Mouse (Mus musculus) gastrocnemius, postnatal 14 days (tissue): ENCODE data around the gene Pfdn4. TPM values are rescaled to one million over a fixed set of nuclear protein-coding genes. Genes with fewer than 3 reads are reported as not detected.

Source experiments
- DNase-seq: peaks from one replicate; pipeline ENCODE4 v3.0.0; 2021; ENCODE audit warnings: mixed read lengths
- intact Hi-C: fragments of 180-260 bp; cut with DNase I; formaldehyde crosslinking; loops from one replicate; pipeline ENCODE4 v1.15.1; 2025; ENCODE audit warnings: low total_unique reads
- total RNA-seq, 2 experiments: library from RNA; stranded (reverse); gene quantifications; 2 replicates each; pipeline ENCODE4 v1.2.3; 2021

The Pfdn4 gene
- total RNA-seq, 2 experiments from 2014 or later = 13.3 to 19.1 TPM

DNA sequence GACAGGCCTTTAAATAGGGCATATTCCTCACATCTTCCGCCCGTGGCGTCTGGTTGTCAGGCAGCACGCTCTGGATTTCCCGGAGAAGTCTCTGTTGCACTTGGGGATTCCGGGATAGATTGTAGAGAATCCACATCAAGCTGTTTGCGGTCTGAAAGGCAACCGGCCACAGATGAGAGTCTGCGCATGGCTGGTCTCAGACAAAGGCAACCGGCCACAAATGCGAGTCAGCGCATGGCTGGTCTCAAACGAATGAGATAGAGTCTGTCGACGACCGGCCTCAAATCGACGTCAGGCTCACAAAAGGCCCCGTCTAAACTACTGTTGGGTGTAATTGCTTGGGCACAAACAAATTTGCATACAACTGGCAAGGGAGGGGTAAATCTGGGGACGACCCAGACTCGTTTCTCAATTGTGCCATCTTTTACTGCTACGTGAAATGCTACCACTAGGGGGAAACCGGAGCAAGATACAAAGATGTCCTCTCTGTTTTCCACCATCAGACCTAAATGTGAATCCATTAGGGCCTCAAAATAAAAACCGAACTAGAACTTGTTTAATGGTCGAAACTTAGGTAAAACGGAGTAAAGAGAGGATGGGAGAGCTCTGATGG is 8.2 kb upstream of the Pfdn4 start:
- no peak for DNase-seq
- intact Hi-C loops = no loop called here

DNA sequence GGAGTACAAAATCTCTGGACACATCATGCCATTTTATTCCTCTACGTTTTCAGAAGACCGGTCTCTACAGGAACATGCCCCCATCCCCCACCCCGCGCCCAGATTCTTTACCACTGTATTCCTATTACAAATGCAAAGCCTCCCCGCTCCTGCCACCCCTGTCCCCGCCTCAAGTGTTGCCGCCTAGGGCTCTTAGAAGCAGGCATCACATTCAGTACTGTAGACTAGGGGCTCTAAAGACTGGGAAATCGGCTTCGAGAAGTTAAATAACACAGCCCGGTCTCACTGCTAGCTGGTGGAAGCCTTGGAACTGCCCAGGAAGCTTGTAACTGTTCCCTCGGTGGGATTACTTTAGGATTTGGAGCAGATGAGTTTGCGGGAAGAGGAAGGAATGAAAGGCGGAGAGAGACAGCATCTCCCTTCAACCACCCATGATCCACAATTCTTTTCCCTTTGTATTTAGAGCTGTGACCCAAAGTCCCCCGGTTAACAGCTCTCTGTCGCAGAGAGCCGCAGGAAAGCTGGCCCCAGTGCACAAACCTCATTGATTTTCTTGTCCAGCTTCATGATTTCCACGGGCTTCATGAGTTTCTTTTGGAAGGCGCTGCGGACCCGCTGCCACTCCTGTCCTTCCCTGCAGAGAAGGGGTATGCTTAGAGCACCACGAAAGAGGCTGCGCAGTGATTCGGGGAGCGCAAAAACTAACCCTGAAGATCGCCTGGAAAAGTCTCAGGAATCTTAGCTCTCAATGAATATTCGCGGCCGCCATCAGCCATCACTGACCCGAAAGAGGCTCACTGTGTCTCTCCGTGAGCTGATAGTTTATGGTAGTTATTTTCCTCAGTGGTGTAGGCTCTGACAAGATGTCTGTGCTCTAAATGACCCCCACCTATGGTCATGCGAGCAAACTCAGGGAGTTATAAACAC is 1.2 kb upstream of the Pfdn4 start:
- DNase-seq = no peak
- intact Hi-C loops = no loop called here

DNA sequence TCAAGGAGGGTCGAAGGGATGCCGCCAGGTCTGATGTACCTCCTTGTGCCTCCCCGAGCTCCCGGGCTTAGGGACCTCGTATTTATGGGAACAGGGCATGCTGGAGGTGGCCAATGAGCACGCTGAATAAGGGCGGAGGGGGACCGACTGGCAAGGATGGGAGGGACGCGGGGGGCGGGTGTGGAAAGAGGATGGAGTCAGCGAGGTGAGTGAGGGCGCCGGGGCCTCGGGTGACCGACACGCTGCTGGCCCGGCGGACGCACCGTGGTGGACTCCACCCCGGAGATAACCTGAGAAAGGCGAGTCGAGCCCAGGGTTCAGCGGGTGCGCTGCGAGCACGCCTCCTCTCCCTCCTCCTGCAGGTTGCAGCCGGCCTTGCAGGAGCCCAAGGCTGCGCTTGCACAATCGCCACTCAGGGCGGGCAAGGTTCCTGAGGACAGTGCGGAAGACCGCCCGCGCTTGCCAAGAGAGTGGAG is 901 bp downstream of the Pfdn4 start, which contains the start of gene Cyp24a1:
Gene Cyp24a1 (minus strand): TSS at position 55 of the 476 bp plus-strand sequence.
- DNase-seq = peak; percentile 69
- intact Hi-C loops = no loop called here

DNA sequence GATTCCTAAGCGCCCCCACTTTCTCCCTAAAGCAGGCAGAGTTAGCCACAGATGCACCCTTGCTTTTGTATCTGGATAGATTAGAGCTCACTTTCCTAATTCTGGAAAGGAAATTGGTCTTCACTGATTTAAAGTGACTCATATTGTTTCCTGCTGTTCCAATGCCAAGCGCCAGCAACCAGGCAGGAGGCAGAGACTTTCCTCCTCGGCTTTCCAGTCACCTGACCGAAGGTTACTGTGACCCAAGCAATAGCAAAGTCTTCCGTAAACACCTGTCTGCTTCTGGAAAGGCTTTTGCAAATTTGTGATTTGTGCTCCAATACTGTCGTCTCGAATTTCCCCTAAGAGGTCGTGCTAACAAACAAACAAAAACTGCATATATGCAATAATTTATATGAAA is 1.8 kb downstream of the Pfdn4 start:
- DNase-seq = no peak
- intact Hi-C loops = no loop called here

DNA sequence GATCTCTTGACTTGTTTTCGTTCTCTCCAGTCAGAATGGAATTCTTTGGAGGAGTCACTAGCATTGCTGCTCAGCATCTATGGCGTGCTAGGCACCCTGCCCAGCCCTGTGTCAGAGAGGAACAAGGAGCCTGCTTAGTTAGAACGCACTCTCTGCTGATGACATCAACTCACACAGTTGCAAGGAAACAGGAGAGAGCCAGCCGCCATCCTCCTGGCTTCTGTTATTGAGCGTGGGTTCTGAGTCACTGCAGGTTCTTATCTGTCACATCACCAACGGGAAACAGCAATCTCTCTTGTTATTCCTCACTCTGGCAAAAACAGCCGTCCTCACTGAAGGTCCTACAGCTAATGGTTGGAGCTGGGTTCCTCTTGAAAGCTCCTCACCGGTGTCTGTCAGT is 7.1 kb downstream of the Pfdn4 start:
- no peak for DNase-seq
- intact Hi-C loops = loop anchor here (5.0 kb wide), 1 partner anchor 156 kb away; no protein-coding TSS in a partner anchor

DNA sequence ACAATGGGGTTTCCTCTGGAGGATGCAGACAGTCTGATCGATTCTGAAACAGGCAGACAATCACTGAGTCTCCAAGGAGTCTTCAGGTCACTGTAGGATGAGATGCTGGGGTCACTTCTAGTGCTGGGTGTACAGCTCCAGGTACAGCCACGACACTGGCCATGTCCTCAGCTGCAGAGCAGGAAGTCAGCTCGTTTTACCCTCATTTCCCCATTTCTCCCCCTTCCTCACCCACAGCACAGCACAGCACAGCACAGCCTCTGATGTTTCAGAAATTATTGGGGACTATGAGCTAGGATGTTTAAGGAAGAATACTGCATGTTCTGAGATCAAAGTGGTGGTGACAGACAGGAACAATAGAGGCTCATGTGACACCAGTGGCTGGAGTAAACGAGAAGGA is 7.8 kb downstream of the Pfdn4 start:
- intact Hi-C loops = loop anchor here (5.0 kb wide), 1 partner anchor 157 kb away; no protein-coding TSS in a partner anchor
- no peak for DNase-seq

DNA sequence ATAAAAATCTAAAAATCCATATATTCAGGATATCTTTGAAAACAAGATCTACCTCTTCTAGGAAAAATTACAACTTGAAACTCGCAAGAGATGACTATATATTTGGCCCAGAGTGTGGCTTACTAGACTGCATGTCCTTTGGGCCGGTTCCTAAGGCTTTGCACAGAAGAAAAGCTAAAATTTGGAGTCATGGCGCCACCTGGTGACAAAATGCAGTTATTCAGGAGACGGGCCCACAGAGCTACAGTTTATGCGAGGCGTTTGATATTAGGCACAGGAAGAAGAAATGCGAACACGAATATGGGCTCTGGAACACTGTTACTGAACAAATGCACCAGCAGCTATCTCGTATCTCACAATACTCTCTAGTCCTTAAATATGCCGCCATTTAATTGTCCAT is 11.5 kb downstream of the Pfdn4 start:
- intact Hi-C loops = loop anchor here (2.0 to 5.0 kb wide), 2 partner anchors 35 to 57 kb away; no protein-coding TSS in a partner anchor
- peak; percentile 70 for DNase-seq

DNA sequence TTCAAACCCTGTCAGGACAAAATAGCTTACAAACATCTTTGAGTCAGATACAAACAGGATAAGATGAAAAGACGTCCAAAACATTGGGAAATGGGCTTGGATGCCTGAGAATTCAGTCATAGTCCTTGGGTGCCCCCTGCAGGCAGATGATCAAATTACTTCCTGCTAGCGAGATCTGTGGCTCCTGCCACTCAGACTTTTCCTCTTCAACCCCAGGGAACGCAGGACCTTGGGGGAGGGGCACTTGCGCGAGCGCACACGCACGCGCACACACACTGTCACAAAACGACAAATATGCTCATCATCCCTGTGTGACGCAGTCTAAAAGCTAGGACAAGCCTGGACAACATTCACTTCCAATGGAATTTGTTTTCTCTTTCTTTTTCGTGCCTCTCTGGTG is 12.6 kb downstream of the Pfdn4 start:
- intact Hi-C loops = loop anchor here (2.0 to 5.0 kb wide), 2 partner anchors 37 to 58 kb away; no protein-coding TSS in a partner anchor

DNA sequence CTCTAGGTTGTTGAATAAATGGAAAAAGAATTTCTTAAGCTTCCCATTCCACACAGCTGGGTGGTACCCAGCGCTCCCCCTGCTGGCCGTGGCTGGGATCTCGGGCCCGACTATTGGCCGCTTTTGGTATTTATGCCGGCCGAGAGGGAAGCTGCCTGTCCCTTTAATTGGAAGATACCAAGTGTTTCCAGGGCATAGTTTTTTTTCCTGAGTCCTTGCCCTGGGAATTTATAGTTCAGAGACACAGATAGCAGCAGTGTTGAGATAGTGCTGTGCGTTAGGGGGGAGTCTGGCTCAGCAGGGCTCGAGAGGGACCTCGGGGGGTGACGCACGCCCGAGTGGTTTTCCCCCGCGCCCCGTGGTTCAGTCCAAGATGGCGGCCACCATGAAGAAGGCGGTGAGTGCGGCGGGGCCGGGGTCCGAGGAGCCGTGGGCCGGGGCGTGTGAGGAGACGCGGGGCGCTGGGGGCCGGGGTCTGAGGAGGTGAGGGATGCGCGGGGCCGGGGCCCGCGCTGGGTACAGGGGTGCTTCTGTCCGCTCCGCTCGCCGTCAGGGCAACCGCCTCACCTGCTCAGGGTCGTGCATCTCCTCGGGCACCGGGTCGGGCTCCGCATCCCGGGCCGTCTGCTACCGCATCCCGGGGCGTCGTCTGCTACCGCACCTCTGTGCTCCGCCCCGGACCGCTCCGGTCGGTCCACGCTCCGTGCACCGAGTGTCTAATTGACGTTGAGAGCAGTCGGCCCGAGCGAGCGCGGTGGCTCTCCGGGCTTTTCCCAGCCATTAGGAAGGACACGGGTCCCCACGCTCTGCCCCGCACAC is 15.1 kb downstream of the Pfdn4 start:
- peak; percentile 89 for DNase-seq
- intact Hi-C loops = no loop called here

More for the DNA sequence above, 12.6 kb downstream of the Pfdn4 start:
- DNase-seq = peak; percentile 84

DNA sequence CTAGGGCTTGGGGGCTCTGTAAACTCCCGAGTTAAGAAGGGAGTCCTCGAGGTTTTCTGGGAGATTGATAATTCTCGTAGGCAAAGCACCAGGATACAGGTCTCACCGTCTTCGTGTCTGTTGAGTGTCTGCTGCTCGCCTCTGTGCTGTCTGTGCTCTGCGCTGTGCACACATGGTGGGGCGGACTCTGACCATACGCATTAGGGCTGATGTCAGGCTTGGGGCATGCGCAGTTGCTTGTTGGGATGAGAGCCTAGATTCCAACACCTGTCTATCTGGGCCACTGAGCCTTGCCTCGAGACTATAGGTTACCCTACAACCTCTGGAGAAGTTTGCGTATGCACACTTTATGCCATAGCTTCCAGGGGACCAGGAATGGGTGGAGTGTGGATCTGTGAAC is 17.5 kb downstream of the Pfdn4 start:
- no peak for DNase-seq
- intact Hi-C loops = no loop called here

DNA sequence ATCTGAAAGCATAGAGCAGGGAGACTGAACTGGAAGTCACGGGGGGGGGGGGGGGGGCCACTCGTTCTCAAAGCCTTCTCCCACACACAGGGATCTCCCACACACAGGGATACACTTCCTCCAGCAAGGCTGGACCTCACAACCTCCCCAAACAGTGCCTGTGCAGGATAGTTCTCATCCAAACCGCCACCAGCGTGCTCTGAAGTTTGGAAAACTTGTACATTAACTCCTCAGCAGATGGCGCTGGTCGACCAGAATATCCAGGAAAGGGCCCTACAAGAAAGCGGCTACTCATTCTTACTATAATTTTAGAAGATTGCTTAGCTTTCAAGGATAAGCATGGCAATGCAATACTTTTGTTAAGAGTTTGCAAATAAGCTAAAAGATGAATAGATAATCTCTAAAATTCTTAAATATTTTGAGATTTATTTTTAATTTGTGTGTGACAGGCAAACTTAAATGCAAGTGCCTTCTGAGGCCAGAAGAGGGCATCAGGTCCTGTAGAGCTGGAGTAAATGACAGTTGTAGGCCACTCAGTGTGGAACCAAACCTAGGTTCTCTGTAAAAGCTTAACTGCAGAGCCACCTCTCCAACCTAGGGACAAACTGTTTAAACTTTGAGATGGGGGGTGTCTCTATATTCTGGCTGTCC is 24.2 kb downstream of the Pfdn4 start:
- intact Hi-C loops = loop anchor here (1.0 to 5.0 kb wide), 2 partner anchors 78 to 352 kb away; no protein-coding TSS in a partner anchor
- DNase-seq = peak; percentile 43

DNA sequence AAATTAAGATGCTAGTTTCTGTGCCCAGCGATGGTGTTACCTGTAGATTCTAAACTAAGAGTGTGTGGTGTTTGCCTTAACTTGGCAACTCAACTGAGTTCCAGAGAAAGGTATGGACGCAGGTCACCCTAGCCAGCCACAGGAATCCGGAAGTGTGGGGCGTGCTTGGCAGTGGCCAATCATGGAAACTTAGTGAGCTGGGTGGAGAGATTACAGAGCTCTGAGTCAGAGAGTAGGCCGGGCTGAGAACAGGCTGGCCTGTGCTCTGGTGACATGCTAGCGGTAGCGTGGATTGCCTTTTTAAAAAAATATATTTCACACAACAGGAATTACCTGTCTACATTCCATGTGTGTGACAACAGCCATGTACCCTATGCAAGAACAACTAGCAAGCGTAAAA is 30.3 kb downstream of the Pfdn4 start:
- DNase-seq = no peak
- intact Hi-C loops = no loop called here

DNA sequence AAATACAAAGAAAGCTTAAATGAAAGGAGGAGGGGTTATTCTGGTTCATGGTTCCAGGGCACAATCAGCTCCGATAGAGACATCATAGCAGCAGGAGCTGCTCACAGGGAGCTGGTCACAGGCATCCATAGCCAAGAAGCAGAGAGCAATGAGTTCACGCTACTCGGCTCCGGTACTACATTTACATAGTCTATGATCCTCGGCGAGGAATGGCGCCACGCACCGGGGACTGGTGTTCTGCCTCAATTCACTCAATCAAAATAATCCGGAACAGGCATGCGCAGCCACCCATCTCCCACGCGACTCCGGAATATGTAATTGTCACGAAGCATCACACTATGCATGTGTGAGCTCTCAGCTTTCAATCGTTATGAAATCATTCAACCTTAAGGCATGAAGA is 31.8 kb downstream of the Pfdn4 start:
- DNase-seq = no peak
- intact Hi-C loops = no loop called here

DNA sequence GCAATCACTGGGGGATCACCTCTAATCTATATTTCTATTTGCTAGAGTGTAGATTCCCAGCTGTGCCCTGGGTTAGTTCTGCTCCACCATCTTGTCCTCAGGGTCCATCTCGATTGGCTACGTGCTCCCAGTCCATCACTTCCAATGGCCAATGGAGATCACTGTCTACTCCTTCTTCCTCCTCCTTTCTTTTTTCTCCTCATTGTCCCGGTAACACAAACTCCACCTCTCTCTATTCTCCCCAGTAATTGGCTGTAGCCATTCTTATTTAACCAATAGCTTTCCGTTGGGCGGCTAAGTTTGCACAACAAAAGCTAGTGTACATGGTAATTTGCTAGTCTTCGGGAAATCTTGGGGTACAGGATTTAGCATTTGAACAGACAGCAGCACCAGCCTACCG is 33.5 kb downstream of the Pfdn4 start:
- no peak for DNase-seq
- intact Hi-C loops = no loop called here

DNA sequence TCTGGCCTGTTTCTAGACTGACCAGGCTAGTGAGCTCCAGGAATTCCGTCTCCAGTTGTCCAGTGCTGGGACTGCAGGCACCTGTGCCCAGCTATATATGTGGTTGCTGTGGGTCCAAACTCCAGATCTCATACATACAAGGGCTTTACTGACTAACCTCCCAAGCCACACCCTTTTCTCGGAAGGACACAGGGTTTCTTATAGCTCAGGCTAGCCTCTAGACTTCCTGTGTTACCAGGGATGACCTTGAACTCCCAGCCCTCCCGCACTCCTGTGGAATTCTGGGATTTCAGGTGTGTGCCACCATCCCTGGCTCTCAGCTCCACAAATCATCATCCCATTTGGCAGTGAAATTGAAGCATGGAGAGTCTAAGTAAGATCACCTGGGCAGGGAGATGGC is 34.0 kb downstream of the Pfdn4 start:
- no peak for DNase-seq
- intact Hi-C loops = no loop called here

DNA sequence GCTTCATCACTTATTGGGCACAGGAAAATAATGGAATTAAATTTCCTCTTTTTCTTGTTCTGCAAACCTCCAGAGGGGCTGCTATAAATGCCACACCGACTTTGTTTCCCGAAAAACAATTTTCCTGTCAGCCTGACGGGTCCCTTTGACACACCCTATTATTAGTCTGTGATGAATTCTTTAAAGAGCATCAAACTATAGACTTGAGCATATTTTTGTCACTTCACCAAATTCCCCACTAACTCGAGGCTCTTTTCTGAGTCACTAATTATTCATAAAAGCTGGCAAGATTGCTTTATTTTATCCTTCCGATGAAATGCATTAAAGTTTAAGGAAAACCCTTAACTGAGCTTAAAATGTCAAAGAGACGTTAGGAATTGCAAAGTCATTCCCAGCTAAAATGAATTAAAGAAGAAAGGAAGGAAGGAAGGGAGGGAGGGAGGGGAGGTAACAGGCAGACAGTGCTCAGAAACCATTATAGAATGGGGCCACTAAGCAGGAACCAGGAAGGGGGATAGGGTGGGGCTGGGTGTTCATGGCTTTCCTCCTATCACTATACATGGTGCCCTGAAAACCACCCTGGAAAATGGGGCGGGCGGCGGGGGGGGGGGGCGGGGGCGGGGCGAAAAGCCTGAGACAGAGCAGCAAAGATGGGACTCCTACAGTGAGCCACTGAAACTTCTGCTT is 38.0 kb downstream of the Pfdn4 start:
- intact Hi-C loops = no loop called here
- DNase-seq = no peak

DNA sequence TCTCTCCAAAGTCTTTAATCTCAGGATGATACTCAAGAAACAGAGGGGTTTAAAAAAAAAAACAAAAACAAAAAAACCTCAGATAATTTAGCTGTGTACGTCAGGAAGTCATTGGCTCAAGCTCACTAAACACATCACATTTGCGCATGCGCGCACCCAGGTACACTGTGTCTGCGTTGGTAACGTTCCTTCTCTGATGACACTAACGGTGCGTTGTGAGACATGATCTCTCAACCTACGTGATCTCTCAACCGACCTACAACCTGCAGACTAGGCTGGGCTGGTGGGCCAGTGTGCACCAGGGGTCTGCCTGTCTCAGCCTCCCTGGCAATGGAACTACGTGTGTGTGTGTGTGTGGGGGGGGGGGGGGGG is 38.6 kb downstream of the Pfdn4 start:
- DNase-seq = no peak
- intact Hi-C loops = no loop called here

DNA sequence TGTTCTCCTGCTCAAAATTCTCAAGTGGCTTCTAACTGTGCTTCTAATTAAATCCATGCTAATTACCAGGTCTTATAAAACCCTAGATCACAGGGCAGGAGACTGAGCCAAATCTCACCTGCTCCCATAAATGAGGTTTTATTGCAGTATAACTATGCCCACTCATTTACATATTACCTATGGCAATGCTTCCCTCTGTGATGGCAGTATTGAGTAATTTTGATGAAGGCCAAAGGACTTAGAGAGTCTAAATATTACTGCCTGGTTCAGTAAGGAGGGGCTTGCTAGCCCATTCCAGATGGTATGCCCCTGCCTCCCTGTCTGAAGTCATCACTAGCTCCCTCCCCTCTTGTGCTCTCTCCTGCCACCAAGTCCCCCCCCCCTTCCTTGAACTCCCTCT is 39.6 kb downstream of the Pfdn4 start:
- no peak for DNase-seq
- intact Hi-C loops = no loop called here

DNA sequence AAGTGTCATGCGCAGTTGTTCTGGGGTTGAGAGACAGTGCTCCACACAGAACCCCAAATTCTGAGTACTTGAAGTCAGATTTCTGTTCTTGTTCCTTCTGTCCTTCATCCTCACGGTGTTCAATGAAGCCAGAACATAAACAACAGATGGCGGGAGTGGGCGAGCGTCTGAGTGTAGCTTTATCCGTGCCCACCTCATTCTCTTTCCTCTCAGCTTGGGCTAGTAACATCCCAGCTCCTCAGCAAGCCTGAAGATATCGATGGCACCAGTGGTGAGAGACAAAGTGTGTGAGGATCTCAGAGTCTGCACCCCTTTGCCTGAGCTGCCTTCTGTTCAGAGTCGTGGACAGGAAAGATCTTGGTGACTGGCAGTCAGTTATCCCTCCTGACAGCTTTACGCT is 43.0 kb downstream of the Pfdn4 start:
- DNase-seq = no peak
- intact Hi-C loops = no loop called here
